Mouse (Mus musculus): ENCODE measurements around the gene Plxna2.
A peak's percentile ranks its signal among the peaks of the same experiment; 100 is the strongest.

The Plxna2 gene

DNA sequence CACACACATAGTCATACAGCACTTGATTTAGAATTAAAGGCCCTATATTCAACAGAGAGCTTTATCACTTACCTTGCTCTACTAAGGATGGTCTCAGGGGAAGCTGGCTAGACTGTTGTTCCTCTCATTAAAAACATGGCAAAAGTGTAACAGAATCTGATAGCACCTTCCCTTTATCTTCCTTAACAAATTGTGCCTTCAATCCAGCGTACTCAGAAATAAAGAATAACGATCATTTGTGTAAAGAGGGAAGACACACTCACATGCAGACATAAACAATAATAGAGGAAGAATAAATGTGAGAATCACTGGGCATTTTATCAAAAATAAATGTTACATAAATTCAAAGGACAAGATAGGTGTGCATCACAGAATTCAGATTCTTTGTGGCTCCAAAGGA is at the start of gene Plxna2:
Gene Plxna2, plus strand, starts transcription at position 301 of the 400 bp plus-strand sequence.
- no peak for DNase-seq (ENCODE audit: low read depth)

DNA sequence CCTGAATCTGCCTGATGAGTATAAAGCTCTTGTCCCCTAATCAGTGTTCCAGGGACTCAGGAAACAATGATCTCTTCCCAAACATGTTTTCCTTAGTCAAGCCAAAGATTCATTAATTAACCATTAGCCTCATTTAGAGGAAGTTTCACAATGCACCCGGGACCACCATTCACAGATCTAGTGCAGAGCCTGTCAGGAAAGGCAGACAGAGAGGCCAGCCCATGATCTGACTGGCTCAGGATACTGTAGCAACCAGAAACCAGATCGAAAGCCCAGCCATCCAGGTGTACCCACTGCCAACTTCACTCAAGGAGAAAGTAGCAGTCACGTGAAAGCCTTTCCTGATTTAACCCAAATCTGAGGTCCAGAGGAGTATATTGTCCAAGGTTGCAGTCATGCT is 44.1 kb upstream of the Plxna2 start:
- no peak for DNase-seq (ENCODE audit: low read depth)

GRCm38 (mm10) chr1:194578270-194578669 is 39.7 kb upstream of the Plxna2 start:
- no peak for DNase-seq (ENCODE audit: low read depth)

GRCm38 (mm10) chr1:194580539-194580938 is 37.5 kb upstream of the Plxna2 start:
- DNase-seq (ENCODE audit: low read depth): no peak

GRCm38 (mm10) chr1:194586670-194587069 is 31.3 kb upstream of the Plxna2 start:
- DNase-seq (ENCODE audit: low read depth): no peak

- DNase-seq (ENCODE audit: low read depth): no peak
These were observed 30.5 kb upstream of the Plxna2 start for GRCm38 (mm10) chr1:194587532-194587931.

- DNase-seq (ENCODE audit: low read depth): no peak
These were observed 29.9 kb upstream of the Plxna2 start for GRCm38 (mm10) chr1:194587956-194588668.

- DNase-seq (ENCODE audit: low read depth): no peak
These were observed 29.1 kb upstream of the Plxna2 start for GRCm38 (mm10) chr1:194588711-194589451.

- no peak for DNase-seq (ENCODE audit: low read depth)
These were observed 24.9 kb upstream of the Plxna2 start for GRCm38 (mm10) chr1:194593155-194593554.

DNA sequence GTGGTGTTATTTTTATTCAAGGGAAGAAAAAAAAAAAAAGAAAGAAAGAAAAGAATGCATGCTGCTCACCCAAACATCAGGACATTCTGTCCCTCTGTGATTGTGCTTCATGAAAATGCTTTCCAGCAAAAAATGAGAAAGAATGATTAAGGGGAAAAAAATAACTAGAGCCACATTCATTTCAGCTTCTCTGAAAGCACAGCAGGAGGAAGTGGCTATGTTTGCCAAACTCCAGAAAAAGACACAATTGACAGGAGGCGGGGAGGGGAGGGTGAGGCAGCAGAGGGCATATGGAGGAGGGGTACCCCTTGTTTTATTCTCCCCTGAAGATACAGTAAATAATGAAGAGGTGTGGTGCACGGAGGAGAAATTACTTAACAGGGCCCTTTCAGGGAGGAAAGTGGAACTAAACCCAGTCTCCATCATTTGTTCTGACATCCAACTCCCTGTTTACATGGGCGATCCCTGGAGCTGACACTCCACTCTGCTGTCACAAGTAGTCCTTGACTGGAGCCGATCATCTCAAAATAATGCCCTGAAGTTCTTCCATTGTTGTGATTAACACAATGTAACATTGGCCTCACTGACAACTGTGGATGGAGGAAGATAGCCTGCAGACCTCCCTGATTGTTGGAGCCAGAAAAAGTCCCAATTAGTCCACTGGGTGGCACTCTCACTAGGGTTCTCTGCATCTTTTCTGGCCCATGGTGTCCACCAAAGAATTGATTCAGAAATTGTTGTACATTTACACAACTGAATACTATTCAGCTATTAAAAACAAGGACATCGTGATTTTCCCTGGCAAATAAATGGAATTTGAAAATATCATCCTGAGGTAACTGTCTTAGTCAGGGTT is 10.4 kb upstream of the Plxna2 start:
- DNase-seq (ENCODE audit: low read depth): no peak

- no peak for DNase-seq (ENCODE audit: low read depth)
These were observed 7.5 kb upstream of the Plxna2 start for GRCm38 (mm10) chr1:194610516-194610915.

GRCm38 (mm10) chr1:194612628-194613027 is 5.4 kb upstream of the Plxna2 start:
- DNase-seq (ENCODE audit: low read depth): no peak

- DNase-seq (ENCODE audit: low read depth): no peak
These were observed 4.7 kb upstream of the Plxna2 start for GRCm38 (mm10) chr1:194613271-194613834.

DNA sequence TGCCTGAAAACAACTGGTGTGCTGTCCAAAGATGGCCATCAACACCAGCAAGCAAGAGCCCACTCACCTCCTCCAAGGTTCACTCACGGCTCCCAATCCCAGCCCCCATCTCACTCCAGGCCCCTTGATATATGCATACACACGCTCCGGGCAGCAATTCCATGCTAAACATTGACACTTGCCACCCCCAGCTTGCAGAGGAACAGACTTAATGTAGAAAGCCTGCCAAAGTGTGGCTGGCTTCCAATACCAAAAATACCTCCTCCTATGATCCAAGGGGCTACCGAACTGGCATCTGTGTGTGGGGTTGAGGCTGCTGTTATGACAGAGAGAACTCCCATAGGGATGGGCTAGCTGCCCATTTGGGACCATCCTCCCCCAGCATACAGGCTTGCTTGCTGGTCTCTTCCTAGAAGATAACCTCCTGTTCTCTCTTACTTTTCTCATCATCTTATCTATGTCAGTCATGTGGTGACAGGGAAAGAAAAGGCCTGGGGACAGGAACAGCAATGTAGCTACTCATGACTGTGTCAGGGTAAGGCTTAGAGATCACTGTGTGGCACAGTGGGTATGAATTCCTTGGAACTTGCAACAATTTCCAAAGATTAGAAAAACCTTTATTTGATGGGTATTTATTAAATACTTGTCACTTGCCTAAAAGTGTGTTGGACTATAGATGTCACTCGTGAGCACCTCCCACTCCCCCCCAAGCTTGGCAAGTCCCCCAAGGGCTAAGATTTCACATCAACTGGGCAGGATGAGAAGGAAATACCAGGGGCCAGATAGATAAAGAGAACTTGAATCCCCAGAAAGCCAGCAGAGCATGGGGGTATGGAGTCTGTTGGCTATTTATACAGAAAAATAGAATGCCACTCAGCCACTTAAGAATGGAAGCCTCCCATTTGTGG is 3.8 kb upstream of the Plxna2 start:
- no peak for DNase-seq (ENCODE audit: low read depth)

GRCm38 (mm10) chr1:194616136-194616535 is 1.9 kb upstream of the Plxna2 start:
- DNase-seq (ENCODE audit: low read depth): no peak

GRCm38 (mm10) chr1:194618841-194619311 is 858 bp downstream of the Plxna2 start:
- DNase-seq (ENCODE audit: low read depth): peak; percentile 39

GRCm38 (mm10) chr1:194619353-194620244 is 1.6 kb downstream of the Plxna2 start:
- peak; percentile 2 for DNase-seq (ENCODE audit: low read depth)

- no peak for DNase-seq (ENCODE audit: low read depth)
These were observed 2.4 kb downstream of the Plxna2 start for GRCm38 (mm10) chr1:194620245-194620991.

- DNase-seq (ENCODE audit: low read depth): no peak
These were observed 4.2 kb downstream of the Plxna2 start for GRCm38 (mm10) chr1:194622174-194622573.

Measured in induced T-regulatory cell, adult 2 months (primary cell).